Mouse (Mus musculus) urinary bladder, postnatal 0 days (tissue): ENCODE measurements around the gene Eif4a3. TPM values are rescaled to one million over a fixed set of nuclear protein-coding genes. Genes with fewer than 3 reads are reported as not detected.

Experiments
- polyA plus RNA-seq: library from polyadenylated mRNA; unstranded; fragments of >200 nt; fragmentation: Nextera tagmentation; extraction: Ambion mirVana; gene quantifications from 2 replicates; pipeline ENCODE4 v1.2.1, GENCODE M21; 2015

Gene Eif4a3
- polyA plus RNA-seq: 165 TPM in 2 replicates

GRCm38 (mm10) chr11:119299391-119300245 is at the start of gene Eif4a3:
Eif4a3 (minus strand) TSS chr11:119300089.

DNA sequence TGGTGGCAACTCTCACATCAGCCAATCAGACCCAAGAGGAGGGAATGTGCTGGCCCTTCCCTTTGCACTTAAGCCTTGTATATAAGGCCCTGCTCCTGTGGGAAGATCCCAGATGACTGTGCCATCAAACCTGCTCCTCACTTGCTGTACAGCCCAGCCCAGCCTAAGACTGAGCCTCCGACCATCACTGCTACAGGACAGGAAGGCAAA is 7.7 kb upstream of the Eif4a3 start, which contains the start of gene Card14:
Gene Card14 (plus strand): TSS at position 111 of the 210 bp plus-strand sequence.

DNA sequence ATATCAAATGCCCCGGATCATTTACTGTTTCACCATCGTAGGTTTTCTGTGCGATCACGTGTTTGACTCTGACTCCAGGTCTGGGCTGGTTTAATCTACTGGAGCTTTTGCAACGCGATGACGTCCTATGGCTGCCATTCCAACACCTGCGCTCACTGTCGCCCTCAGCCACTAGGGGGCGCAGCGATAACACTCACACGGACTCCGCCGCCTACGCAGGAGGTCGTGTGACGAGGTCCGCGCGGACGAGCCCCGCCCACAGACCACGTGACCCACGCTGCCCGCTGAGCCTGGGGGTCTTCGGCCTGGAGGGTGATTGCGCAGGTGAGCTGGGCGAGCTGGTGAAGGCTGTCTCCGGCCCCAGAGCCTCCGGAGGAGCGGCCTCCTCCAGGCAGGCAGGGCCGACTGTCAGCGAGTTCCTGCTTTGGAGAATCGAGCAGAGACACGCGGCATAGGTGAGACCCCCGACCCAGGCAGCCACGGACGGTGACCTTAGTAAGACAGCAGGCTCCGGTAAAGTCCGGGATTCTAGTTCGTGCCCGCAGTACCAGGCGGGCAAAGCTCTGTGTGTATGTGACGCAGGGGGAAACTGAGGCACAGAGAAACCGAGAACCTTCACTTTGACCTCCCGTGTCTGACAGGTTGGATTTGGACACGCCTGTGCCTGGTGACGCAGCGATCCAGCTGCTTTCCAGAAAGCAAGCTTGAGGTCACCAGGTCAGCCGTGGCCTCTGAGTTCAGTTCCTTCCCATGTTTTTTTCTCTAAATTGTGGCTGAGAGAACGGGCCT is 31.9 kb downstream of the Eif4a3 start, which contains the start of gene Gaa:
Gene Gaa (plus strand): TSS at position 120 of the 789 bp plus-strand sequence.

Other genes starting within 250 kb of the Eif4a3 start
- 10.1 and 11.0 TPM in 2 replicates for gene Cbx4, start 213.9 kb downstream of the Eif4a3 start, polyA plus RNA-seq
- gene Tbc1d16, start 71.6 kb downstream of the Eif4a3 start, polyA plus RNA-seq: 4.2 and 5.2 TPM in 2 replicates
- gene Ccdc40, start 71.5 kb downstream of the Eif4a3 start, polyA plus RNA-seq: 0.54 and 0.83 TPM in 2 replicates
- 42.0 and 43.3 TPM in 2 replicates for gene Gaa, start 32.2 kb downstream of the Eif4a3 start, polyA plus RNA-seq
- gene Card14, start 7.7 kb upstream of the Eif4a3 start, polyA plus RNA-seq: 1.6 and 2.3 TPM in 2 replicates
- 4.9 and 6.5 TPM in 2 replicates for gene Sgsh, start 55.4 kb upstream of the Eif4a3 start, polyA plus RNA-seq
- 5.2 and 6.1 TPM in 2 replicates for gene Slc26a11, start 55.5 kb upstream of the Eif4a3 start, polyA plus RNA-seq
- gene Rnf213, start 93.0 kb upstream of the Eif4a3 start, polyA plus RNA-seq: 4.3 and 4.5 TPM in 2 replicates
- 9.2 and 10.7 TPM in 2 replicates for gene Endov, start 191.3 kb upstream of the Eif4a3 start, polyA plus RNA-seq
- 0.53 and 0.54 TPM in 2 replicates for gene Nptx1, start 247.7 kb upstream of the Eif4a3 start, polyA plus RNA-seq